Mouse (Mus musculus) kidney, postnatal 36 days (tissue): ENCODE results near the gene Ptprn2.
A peak's percentile ranks its signal among the peaks of the same experiment; 100 is the strongest.

Experiments
- DNase-seq, 2 experiments: peaks; one replicate each; pipeline ENCODE4 v3.0.0; 2021 to 2022; ENCODE audit warnings: mixed read lengths in 2 of 2

Gene Ptprn2

DNA sequence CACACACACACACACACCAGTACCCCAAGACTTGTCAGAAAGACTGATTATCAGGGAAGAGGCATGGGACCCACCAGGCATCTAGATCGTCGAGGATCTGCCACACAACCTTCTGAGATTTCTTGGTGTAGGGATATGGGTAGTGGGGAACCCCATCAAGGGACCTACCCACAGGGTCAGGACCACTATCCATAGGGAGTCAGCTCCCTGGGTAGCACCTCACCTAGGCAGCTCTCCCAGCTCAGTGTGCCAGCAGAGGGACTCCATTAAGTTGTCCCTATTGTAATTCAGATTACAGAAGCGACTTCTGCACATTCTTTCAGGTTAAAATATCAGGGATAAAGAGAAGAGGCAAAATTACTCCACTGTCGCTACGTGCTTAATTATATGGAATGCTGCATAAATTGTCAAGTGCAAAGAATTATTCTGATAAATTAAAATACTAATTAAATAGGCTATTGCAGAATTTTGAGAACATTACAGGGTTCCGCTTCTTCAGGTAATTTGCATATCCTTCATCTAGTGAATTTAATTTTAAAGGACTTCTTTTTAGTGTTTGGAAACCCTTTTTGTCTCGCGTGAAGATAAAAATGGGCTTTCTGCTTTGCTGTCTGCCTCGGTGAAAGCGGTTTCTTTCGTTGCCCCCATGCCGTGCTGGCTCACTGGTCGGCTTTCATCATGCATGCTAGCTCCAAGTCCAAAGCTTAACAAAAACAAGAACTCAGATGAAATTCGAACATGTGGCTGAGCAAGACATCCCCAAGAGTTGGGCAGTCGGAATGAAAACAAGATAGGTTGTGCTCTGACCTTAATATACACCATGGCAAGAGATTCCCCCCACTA, 531.5 kb downstream of the Ptprn2 start:
- no peak for DNase-seq

DNA sequence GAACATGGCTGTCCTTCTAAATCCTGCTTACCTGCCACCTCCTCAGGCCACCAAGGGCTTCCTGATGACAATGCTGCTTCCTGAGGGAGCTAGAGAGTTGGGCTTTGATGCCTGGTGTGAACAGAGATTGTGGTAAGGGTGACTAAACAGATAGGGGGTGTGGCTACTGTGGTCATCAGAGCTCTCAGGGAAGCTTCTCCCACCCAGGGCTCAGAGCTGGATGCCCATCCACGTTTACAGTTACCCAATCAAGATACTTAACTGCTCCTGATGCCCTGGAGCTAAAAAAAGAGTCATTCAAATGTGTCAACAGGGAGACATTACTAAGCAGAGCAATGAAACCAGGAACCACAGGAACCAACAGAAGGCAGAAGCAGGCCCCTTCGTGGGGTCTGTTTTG, 532.4 kb downstream of the Ptprn2 start:
- no peak for DNase-seq

DNA sequence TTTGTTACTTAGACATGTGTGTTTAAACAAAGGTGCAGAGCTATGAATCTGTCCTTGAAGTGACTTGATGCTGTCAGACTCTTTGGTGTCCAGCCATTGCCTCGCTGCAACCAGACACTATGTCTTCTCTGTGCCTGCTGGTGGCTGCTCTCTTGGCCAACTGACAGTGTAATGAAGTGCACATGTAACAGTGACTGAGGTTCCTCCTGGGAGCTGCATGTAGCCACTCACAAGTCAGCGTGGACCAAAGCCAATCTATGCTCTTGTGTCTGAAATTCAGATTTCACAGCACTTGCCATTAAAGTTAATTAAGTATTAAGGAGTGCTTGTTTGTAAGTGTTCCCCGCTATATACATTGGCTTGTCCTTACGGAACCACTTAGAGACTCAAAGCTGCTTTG, 537.7 kb downstream of the Ptprn2 start:
- DNase-seq = no peak

DNA sequence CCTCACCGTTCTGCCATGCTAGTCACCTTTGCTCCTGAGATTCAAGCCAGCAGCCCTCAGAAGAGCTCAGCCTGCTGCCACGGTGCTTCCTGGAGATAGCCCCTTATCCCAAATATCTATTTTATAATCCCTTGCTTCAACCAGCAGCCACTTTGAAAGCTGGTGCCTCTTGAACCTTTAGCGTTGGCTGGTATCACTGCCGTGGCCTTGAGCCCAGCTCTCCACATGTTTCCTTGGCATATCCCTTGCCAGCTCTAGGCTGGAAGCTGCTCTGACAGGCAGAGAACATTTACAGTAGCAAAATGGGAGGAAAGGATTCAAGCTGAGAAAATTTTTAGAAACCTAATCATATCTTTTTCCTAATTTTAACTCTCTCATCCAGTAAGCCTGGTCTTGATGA, 539.4 kb downstream of the Ptprn2 start:
- DNase-seq = no peak

DNA sequence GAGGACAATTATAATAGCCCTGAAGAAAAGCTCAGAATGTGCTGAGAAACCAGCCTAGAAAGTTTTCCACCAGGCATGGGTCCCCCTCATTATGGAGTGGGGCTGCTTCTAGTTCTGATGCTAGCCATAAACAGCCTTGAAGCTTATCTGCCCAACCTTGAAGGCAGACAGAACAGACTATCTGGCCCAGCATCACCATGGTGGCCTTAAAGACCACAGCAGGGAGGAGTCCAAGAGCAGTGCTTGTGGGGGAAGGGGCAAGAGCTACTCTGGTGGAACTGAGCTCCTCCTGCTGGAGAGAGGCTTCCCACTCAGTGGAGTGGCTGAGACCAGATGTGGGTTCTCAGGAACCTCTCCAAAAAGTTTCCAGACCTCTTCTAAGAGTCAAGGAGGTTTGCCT, 540.2 kb downstream of the Ptprn2 start:
- DNase-seq = no peak

DNA sequence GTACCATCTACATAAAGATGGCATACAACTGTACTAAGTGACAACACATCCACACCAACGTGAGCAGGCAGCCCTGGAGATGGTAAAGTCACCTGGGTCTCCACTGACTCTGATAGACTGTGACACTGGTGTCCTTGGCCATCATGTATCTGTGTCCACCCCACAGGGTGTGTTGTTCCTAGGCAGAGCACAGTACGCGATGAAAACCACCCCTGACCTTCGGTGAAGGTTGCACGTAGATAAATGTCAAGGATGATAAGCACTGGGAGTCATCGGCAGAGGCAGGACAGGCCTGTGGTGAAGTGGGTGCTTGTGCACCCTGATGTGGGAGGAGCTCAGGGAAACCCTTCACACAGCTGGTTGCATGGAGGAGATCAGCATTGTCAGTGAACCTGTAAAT, 541.8 kb downstream of the Ptprn2 start:
- no peak for DNase-seq

DNA sequence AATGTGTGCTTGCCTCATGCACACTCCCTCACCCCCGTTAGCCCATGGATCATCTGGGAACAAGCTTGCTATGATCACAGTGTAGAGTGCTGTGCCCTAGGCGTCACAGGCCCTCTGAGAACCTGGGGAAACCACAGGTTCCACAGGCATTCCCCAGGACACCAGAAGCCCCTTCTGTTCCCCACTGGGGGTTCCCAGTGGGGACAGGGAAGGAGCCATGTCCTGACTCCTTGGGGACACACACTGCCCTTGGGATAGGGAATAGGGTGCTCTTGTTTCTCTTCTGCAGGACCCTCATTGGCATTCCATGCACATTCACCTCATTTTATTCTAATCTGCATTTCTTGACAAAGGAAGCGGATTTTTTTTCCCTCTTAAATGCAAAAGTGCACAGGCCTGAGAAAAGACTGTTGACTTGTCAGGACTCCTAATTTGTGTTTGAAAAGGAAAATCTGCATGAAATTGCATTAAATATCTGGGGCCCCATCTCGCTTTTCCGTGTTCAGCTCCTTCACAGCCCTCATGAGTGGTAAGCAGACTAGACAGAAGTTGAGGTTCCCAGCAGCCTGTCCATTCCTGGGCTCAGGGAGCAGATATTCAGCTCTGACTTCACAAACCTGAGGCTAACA, 542.9 kb downstream of the Ptprn2 start:
- no peak for DNase-seq

DNA sequence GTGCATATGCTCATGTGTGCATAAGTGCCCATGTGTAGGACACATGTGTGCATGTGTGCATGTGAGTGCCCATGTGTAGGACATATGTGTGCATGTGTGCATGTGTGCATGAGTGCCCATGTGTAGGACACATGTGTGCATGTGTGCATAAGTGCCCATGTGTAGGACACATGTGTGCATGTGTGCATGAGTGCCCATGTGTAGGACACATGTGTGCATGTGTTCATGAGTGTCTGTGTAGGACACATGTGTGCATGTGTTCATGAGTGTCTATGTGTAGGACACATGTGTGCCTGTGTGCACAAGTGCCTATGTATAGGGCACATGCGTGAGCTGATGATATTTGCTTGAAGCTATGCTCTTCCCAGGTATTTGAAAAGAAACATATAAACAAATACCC, 547.7 kb downstream of the Ptprn2 start:
- no peak for DNase-seq

DNA sequence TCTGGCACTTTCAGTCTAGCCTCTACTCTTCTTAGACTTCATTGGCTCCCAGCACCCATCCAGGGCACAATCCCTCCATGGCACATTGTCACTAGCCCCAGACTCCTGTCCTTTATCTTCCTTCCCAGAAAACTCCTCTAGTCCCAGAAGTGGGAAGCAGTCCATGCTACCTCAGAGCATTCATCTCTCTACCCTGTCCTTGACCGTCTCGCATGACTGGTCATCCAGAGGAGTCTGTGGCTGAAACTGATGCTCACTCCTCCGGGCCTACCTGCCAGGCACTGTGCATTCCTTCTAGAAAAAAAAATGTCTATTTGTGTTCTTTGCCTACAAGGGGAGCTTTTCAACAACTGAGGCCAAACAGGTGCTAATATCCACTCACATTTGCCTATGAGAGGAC, 549.0 kb downstream of the Ptprn2 start:
- DNase-seq = peak in 1 of 2 experiments; percentile 15

DNA sequence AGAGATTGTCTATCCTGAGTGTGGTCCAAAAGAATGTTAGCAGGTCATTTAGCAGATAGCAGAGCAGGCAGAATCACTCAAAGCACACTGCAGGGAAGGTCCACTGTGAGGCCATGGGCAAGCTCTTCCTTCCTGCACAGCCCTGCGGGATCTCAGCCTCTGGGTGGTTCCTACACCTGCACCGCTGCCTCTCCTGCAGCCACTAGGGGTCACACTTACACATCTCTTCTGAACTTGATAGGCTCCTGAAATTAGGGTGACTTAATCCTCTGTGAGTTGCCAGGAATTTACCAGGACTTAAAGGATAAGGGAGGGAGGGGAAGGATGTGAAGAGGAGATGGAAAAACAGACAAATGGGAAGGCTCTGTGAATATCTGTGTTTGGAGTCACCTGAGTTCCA, 549.7 kb downstream of the Ptprn2 start:
- DNase-seq = peak; percentile 46 to 74

DNA sequence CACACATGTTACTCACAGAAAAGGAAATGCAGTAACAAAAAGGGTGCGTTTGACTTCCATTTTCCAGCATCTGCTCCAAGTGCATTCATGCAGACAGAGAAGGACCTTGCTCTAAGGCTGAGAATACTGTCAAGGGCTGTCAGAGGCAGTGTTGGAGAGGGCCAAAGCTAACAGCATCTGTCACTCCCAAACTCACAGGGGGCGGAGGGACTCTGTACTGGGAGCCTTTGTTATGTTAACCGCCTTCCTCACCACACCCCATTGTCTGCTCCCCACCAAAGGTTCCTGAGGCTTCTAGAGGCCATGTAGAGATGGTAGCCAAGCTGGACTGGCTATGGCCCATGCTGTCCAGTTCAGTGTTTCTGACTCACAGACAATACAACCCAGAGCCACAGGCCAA, 553.9 kb downstream of the Ptprn2 start:
- no peak for DNase-seq

DNA sequence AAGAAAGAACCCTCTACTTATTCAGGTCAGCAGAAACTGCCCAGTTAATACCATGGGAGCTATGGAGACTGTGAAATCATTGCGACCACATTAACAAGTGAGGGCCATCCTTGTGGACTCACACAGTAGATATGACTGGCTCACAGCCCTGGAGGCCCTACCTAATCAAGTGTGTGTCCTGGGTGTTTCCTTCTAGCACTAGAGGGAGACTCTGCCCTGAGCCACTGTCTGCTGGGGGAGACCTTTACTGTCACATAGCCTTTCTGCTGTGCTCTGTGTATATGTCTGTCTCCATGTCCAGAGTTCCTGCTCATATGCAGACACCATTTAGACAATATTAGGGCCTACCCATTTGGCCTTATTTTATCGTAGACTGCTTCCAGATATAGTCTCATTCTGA, 555.9 kb downstream of the Ptprn2 start:
- no peak for DNase-seq

DNA sequence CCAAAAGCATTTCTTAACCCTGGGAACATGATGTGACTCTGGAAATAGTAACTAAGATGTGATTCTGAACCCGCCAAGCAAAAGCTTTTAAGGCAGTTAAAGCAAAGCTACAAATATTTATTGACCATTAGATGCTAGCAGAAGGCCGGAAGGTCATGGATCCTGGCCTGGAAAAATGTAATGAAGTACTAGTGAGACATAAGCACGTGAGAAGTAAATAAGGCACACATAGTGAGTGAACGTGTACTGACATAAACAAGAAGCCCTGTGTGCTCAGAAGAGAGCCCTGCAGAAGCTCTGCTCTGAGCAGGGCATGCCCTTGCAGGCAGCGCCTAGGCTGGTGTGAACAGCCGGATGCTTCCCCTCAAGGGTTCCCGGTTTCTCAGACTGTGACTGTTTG, 557.2 kb downstream of the Ptprn2 start:
- DNase-seq = no peak

DNA sequence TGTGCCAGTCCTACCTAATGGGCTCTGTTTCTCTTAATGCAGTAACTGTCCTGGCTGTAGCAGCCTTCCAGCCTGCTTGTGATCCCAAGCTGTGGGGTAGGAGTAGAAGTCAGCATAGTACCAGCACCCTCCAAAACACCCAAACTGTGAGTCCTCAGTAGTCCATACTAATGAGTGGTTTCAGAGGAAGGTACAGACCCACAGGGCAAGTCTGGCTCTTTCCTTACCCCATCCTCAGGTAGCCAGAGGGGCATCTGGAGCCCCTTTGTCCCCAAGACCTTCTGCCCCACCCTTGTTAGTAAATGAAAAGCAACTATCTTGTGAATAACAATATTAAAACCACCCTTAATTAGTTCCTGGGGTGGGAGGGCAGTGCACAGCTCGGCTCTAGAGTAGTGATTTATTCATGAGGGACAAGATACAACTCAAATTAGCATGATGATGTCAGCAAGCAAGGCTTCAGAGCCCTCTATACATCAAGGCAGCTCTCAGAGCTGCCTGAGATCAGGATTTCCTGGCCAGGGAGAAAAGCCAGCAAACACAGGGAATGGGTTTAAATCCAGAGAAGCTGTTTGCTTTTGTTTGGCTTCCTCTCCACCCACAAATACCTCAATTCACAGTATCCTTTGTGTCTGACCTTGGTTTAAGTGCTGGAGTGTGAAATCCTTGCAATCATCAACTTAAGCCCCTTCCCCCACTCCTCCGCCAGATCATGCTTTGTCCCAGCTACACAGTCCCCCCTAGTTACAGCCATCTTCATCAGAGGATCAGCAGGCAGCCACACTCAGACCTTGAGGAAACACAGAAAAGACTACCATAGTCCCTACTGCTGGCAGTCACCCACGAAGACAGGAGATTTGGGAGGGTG, 562.1 kb downstream of the Ptprn2 start:
- no peak for DNase-seq

DNA sequence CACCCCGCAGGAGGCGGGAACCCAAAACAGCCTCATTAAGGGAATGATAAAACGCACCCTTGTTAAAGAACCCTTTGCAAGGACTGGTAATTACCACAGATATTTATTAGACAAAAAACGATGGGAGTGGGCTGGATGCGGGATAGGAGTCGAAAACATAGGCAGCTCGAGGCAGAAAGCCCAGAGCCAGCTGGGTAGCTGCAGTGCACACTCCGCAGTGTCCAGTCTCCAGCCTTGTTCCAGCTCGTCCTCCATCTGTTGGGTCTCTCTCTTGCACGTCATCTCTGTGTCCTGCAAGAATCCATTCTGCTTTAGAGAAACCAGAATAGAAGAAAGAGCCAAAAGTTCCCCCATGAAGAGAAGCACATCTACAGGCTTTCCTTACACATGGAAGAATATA, 564.3 kb downstream of the Ptprn2 start:
- DNase-seq = no peak

DNA sequence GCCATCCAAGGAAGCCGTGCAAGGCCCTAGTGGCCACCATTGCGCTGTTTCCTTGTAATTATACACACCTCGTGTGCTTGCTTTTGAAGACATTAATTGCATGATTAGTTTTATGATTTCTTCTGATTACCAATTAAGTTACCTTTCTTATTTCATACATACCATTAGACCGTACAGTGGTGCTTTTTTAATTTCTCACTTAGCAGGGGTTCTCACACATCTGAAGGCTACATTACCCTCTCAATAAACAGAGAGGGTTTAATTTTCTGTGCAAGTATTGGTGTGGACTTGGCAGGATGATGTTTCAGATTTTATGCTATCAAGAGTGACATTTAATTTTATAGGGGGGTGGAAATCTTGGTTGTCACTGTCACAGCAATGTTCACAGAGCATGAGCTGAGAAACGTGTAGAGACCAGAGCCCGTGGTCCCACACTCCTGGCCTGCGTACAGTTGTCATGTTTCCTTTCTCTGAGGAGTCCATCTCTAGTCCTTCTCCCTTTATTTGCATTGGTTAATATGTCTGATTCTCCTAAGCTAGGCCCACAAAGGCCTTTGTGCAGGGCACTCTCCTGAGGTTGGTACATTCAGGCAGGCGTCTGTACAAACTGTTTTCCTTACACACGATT, 567.8 kb downstream of the Ptprn2 start:
- no peak for DNase-seq

DNA sequence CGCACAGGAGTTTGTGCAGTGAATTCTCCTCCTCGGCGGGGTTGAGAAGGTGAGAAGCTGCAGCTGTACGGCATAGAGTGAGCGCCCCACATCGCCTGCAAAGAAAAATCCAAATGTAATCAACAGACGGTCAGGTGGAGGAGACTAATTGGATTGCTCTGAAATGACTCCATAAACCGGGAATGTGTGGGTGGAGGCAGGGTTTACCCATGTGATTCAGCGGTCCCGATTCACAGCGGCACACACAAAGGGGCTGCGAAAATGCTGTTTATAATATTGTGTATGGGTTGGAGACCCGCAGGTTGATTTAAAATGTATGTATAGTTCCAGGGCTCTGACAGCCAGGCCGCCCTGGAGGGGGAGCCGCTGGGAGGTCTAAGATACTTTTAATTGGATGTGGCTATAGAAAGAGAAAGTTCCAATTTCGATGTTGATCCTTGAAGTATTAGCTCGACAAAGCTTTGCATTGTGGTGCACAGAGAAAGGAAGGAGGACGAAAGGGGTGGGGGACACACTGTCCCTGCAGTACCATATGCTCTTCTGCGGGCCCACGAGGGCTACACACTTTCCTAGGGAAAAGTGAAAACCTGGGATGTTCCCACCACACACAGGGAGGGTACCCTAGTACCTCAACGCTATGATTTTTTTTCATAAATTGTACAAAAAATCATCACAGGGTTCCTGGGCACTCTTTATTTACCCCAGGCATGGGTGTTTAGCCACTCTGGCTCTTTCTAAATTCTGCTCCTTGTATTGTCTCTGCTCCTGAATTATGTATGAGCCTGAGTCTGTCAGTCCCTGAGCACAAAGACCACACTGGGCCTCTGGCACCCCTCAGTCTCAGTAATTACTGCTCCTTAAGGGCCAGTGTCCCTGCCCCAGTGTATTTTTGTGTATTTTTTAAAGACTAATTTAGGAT, 568.6 kb downstream of the Ptprn2 start:
- peak in 1 of 2 experiments; percentile 3 for DNase-seq

DNA sequence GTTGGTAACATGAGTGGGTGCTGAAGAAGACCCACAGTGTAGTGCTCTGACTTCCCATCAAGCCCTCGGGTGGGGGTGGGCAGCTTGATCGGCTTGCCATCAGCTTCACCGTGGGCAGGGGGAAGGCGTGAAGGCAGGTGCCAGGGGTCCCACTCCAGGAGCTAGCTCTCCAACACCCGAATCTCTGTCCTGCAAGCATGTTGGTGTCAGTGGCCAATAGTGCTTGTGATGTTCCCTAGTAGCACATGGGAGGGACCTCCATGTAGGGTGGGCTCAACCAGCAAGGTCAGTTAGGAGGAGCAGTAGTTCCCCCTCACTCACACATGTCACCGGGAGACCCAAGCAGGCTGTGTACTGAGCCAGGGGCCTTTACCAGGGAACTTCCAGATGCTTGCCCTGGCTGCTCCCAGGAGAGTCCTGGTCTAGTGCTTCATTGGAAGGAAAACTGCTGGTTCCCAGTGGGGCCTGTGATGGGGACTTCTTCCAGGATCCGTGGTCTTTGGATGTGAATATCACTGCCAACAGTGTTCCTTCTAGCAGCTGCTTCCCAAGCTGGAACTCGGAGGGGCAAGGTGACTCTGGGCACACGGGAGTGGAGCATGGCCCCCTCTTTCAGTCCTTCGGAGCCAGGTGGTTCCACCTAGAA, 569.5 kb downstream of the Ptprn2 start:
- no peak for DNase-seq

DNA sequence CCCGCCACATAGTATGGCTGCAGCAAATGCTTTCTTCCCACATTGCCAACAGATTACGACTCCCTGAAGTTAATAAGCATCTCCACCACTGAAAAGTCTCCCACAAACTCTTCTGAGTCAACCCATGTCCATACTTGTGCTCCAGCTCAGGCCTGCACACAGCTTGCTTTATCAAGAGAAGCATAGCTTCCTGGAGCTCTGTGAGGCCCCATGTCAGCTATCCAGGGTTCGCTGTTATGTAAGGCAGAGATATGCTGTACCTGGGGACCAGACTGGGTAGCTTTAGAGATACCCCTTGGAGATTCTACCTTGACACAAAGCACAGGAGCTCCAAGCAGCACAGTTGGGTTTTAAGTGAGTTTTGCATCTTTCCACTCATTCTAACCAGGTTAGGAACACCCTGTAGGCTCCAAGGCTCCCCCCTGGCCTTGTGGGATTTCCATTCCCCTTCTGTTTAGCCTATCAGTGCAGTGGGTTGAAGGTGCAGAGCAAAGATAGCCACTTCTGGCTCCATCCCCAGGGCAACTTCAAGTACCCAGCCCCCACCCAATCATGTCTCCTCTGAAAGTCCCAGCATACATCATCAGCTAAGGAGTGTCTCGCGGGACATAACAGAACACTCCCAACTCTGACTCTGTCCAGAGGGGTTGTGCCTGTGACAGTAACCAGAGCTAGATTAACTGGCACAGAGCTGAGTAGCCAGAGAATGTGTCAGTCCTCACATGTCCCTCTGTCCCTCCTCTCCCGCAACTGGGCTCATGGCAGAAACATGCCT, 572.9 kb downstream of the Ptprn2 start:
- DNase-seq = no peak

DNA sequence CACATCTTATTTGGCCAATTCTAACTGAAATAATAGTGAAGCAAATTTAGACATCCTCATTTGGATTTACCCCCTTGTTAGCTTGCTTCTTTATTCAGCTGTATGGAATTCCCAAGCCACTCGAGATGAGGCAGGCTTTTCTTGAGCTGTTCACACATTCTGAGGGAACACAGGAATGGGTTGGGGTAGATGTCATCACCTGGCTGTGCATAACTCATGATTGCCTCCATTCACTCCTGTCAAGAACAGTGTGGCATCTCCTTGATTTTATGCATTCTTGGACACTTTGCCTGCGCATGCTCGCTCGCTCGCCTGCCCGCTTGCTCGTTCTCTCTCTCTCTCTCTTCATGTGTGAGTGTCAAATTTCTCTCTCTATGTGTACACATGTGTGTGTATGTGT, 573.5 kb downstream of the Ptprn2 start:
- no peak for DNase-seq

DNA sequence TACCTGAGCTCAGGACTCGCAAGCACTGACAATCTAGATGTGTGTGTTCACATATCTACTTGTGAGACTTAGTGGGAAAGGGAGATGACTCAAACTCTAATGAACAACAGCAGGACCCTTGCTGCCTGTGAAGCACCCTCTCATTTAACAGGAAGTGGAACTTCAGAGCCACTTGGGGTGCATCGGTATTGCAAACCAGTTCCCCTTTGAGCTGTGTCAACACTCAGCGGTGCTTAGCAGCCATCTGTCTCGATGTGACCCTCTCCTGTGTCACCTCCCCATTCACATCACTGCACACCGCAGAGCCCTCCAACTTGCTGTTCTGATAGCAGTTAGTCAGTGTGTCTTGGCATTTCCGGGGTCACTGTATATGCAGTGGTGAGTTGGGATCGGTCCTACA, 592.1 kb downstream of the Ptprn2 start:
- DNase-seq = no peak
